Mouse (Mus musculus) v-Abl transformed pro-B cells (cell line): ENCODE data around the gene Acsf2.

Experiments
- in situ Hi-C, 2 experiments: fragments of 400-800 bp; cut with MboI; formaldehyde crosslinking; loops; one replicate each; pipeline ENCODE4 v1.15.1; 2025; ENCODE audit not compliant: unreplicated experiment in 2 of 2

Acsf2 gene

DNA sequence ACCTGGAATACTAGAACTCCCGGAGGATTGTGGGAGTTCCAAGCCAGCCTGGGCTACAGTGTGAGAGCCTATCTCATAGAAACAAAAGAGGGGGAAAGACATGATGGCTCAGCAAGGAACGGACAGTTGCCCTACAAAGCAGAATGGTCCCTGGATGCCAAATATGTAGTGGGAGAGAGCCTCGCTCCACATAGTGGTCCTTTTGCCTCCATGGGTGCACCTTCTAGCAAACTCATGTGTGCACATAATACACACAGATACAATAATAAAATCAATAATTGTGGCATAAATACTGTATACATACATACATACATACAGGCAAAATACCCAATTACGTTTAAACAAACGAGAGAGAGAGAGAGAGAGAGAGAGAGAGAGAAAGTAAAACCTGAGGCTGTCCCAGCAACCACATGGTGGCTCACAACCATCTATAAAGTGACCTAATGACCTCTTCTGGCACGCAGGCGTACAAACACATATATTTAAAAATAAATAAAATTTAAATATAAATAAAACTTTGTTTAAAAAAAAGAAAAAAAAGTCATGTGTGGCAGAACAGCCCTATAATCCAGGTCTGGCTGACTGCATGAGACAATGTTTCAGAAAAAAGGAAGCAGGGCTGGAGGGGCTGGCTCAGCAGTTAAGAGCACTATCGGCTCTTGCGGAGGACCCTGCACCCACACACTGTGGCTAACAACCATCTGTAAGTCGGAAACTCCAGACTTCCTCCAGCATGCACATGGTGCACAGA is 51.8 kb downstream of the Acsf2 start:
- in situ Hi-C loops: loop anchor here (5.0 kb wide), 2 partner anchors 67 to 87 kb away; no protein-coding TSS in a partner anchor

DNA sequence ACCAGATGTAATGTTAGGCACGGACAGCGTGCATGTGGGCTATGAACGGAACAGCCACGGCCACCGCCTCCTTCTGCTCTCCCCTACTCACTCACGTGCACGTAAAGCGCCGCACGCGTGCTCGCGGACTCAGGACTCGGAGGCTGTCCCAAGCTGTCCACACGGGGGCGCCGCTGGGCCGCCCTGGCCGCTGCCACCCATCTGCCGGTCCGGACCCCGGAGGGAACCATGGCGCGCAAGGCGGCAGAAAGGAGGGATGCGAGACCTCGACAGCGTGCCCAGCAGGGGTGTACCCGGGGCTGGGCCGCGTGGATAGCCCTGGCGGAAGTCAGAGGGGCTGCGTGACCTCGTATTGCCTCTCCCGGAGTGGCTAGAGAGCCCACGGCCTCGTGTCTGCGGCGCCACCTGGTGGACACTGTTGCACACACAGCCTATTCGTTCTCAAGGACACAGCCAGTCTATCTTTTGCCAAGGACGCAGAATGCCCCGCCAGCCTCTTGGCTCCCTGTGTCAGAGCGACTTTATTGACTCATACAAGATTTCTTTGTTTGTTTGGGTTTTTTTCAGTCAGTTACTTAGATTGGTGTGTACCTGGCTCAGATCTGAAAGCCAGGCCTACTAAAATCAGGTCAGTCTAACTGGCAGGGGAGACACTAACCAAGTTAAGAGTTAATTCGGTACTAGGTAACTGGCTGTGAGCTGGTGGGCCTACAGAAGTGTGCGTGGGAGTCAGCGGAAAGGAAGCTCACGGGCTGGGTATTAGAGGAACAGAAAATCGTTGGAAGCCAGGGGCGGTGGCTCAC is 52.6 kb downstream of the Acsf2 start, which contains the start of gene Rsad1:
Gene Rsad1, minus strand, starts transcription at position 368 of the 803 bp plus-strand sequence.
- in situ Hi-C loops: no loop called here

DNA sequence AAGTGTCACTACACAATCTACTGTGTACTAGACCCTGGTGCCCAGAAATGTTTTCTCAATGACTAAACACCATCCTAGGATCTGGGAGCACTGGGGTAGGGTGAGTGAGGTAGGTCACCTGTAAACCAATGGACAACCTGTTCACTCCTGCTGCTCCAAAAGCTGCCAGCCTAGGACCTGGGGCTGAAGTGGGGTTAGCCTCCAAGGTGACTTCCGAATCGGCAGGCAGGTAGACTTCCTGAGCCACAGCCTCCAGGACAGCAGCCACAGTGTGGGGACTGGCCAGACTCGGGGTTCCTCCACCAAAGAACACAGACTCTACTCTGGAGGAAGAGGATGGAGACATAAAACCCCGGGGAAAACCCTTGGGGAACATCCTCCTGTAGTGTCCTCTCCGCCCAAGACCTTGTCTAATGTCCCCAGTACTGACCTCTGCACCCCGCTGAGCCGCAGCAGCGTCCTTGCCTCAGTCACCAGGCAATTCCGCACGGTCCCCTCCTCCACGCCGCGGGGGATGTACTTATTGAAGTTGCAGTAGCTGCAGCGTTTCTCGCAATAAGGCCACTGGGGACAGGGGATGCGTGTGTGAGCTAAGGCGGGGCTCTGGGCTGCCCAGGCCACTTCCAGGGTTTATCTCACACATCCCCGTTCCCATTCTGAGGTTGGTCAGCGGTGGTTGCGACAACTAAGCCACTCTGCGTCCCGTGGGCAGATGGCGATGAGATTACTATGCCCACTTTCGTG is 53.5 kb downstream of the Acsf2 start:
- in situ Hi-C loops: no loop called here

- in situ Hi-C loops: no loop called here
Measured at GRCm38 (mm10) chr11:94547271-94547670, 54.4 kb downstream of the Acsf2 start.

- in situ Hi-C loops: no loop called here
Measured at GRCm38 (mm10) chr11:94546381-94546780, 55.3 kb downstream of the Acsf2 start.

GRCm38 (mm10) chr11:94544422-94544821 is 57.2 kb downstream of the Acsf2 start:
- in situ Hi-C loops: no loop called here

DNA sequence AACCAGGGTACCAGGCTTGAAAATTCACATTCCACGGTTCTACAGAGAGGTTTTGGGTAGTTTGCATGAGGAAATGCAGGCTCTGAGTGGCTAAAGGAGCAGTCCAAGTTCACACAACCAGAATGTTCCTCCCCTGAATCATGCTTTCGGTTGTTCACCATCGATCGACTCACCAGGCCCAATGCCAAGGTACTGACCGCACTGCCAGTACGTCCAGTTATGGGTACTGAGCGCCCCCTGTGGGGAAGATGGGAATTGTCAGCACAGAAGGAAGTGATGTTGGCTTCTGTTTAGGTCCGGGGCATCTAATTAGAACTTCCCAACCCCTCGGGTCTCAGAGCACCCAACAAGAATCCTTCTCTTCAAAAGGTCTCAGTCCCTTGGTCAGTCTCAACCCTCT is 57.7 kb downstream of the Acsf2 start:
- in situ Hi-C loops: no loop called here

GRCm38 (mm10) chr11:94543344-94543743 is 58.3 kb downstream of the Acsf2 start:
- in situ Hi-C loops: no loop called here

DNA sequence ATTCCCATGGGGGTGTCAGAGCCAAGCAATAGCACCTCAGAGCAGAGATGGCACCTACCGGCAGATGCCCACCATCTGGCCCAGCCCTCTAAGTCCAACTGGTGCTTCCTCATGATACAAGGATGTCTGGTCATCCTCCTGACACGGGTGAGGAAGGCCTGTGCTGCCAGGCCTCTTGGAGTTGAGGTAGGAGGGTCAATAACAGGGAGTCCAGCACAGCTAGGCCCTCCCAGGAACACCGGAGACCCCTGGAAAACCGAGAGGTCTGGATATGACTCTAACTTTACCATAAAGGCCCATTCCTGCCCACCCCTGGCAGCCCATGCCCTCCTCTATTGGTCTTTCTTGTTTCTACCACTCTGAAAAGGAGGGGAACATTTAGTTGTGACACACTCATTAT is 59.3 kb downstream of the Acsf2 start:
- in situ Hi-C loops: no loop called here

DNA sequence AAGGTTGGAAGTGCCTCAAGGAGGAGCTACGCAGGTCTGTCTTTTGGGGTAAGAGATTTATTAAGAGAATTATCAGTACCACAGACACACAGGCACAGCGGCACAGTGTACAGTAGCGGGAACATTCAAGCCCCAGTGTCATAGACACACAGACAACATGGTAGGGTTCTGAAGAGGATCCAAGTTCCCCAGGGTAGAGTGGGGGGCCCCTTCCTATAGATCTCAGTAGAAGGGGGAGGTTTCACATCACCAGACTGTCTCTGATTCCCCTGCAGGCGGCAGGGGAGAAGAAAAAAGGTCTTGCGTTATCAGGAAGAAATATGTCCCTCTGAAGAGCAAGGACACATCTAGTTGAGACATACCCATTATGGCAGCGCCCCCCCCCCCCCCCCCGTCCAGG is 61.9 kb downstream of the Acsf2 start:
- in situ Hi-C loops: no loop called here

DNA sequence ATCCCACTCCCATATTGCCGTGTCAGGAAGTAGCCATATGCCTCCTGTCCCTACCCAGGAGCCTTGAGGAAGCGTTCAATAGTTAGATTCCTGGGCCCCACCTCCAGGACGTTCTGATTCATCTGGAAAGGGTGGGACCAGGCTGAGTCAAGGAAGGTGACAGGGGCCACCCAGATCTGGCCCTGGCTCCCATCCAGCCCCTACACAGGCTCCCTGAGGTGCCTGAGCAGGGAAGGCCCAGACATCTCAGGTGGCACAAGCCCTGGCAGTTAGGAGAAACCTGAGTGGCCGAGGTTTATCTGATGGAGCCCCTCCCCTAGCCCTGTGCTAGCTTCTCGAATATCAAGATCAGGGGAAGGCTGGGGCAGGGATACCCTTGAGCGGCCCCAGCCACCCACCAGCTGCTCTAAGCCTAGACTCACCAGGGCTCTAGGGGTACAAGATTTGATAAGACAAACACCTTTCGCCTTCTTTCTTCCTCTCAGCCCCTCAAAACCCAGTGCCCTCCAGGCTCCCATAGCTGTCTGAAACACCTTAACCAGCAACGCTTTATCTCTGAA is 62.9 kb downstream of the Acsf2 start:
- in situ Hi-C loops: no loop called here

DNA sequence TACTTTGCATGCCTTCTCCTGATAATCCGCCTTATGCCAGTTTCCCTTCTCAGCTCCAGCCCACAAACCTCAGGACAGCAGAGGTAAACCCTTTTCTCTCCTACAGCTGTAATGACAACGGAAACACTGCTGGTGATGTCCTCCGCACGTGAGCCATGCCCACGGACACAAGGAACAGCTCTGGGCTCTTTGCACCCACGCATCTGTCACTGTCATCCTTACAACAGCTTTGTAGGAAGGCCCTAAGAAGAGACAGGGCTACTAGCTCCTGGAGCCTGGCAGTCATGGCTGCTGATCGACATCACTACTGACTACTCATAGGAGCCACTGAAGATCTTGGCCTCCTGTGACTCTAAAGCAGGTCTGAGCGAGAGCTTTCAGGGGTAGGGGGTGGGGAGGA is 68.5 kb downstream of the Acsf2 start:
- in situ Hi-C loops: no loop called here

DNA sequence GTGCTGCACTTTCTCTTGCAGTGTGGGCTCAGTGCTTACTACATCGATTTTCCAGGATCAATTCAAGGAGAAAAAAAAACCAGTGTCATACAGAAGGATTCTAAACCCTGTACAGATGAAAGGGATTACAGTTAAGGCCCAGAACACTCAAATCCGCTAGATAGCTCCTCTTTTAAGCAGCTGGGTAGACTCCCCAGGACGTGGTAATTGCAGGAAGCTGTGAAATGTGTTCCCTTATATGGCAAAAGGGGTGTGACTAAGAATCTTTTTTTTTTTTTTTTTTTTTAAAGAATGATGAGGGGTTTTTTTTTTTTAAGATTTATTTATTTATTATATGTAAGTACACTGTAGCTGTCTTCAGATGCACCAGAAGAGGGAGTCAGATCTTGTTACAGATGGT is 72.8 kb downstream of the Acsf2 start:
- in situ Hi-C loops: no loop called here

DNA sequence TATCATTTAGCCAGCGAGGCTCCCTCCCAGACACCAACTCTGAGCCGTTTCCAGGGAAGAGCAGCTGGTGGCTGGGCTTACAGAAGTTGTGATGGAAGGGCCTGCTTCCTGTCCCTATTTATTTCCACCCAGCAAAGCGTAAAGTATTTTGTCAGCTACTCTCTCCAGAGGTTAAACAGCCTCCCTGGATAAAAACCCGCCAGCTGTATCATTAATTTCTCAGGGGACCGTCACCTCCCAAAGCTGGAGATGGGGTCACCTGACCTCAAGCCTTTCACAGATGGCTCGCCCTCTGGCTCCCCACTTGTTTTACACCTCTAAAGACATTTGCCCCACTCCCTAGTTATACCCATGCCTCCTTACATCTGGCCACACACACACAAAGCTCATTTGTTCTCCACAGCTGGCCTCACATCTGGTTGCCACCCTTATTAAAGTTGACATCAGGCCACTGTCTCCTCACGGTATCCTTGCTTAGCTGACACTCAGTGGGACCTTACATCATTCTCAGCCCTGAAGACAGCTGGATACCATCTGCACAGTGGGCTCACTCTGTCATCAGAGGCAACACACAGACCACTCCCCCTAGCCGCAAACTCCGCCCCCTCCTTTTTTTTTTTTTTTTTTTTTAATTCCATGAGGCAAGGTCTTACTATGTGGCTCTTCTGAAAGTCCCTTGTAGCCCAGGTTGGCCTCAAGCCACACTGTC is 75.3 kb downstream of the Acsf2 start:
- in situ Hi-C loops: no loop called here

- in situ Hi-C loops: no loop called here
Measured at GRCm38 (mm10) chr11:94521219-94521843, 80.3 kb downstream of the Acsf2 start, which contains the start of gene Mycbpap. Mycbpap (minus strand) TSS chr11:94521742.

DNA sequence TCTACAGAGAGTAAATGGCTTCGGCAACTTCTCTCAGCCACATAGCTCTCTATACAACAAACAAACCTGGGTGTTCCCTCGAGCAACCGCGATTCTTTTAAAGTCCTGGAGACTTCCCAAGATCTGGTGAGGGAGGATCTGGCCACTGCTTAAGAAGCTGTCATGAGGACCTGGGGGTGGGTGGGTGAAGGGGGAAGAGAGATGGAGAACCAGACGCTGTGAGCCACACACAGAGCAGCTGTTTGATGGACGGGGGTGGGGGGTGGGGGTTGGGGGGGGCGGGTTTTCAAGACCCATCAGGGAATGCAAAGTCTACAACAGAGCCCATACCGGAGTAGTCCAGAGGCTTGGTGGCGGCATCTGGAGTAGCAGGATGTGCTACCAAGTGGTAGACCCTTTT is 88.2 kb downstream of the Acsf2 start:
- in situ Hi-C loops: no loop called here

- in situ Hi-C loops: no loop called here
Measured at GRCm38 (mm10) chr11:94508976-94509375, 92.7 kb downstream of the Acsf2 start.
